Mouse (Mus musculus): ENCODE data around the gene Map3k9.

The Map3k9 gene

DNA sequence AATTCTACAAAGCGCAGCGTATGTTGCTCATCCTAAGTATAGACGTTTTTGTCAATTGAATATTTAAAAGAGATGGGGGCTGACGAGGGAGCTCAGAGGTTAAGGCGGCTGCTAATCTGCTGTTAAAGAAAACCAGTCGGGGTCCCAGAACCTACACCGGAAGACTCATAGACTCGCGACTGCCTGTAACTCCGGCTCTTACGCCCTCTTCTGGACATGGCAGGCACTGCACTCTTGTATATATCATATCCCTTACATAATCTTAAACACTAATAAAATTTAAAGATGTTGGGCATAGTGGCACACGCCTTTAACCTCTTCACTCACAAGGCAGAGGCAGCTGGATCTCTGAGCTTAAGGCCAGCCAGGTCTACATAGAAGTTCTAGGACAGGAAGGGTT is 6.3 kb upstream of the Map3k9 start:
- DNase-seq (ENCODE audit: low spot score in 2 of 2) = no peak

DNA sequence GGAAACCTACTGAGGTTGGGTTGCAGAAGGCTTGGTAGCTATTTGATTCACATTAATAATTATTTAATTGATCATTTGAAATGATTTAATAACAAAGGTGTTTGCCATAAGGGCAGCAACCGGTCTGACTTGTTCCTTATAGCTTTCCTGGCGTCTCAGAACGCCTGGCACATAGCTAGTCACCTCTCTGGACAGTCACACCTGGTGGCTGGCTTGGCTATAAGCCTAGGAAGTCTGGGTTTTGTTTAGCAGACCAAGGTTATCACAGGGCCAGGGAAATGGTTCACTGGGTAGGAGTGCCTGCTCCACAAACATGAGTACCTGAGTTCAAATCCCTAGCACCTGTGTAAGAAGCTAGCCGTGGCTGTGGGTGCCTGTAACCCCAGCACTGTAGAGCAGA is 2.3 kb upstream of the Map3k9 start:
- no peak for DNase-seq (ENCODE audit: low spot score in 2 of 2)

DNA sequence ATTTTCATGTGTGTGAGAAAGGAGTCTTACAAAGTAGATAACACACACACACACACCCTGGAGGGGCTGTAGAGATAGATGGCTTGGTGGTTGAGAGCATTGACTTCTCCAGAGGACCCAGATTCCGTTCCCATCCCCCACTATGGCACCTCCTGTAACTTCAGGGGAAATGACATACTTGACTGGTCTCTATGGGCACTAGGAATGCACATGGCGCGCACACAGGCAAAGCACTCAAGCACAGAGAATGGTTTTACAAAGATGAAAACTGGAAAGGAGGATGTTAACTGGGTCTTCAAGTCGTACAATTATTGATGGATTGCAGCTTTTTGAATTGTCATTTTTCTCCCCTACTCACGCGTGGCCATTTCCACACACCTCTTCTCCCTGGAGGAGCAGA is 1.6 kb upstream of the Map3k9 start:
- no peak for DNase-seq (ENCODE audit: low spot score in 2 of 2)

DNA sequence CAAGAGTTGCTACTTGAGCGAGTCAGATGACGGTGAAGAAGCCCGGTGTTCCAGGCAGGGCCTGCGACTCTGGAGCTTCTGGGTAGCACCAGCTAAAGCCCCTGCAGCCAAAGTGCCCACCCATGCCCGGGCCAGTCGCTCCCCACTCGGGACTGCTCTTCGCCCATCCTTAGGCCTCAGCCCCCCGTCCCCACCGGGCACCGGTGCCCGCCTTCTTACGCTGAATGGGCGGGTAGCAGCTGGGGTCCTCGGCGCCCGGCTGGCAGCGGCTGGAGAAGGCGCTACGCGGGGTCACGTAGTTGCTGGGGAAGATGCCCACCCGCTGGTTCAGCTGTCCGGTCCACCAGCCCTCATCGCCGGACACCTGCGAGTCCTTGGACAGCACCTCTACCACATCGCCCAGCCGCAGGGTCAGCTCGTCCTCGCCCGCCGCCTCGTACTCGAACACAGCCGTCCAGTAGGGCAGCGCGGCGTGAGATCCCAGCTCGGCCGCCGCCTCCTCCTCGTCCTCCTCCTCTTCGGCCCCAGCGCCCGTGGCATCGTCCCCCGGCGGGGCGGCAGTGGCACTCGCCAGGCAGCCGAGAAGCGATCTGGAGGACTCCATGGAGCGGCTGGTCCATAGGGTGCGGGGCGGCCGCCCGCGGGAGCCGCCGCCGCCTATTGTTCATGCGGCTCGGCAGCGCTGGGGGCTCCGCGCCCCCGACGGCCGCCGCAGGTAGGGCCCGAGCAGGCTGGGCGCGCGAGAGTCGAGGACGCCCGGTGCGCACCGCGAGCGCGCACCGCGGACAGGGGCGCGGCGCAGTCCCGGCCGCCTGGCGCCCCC is 493 bp downstream of the Map3k9 start:
- peak in 1 of 2 experiments; percentile 12 for DNase-seq (ENCODE audit: low spot score in 2 of 2)

DNA sequence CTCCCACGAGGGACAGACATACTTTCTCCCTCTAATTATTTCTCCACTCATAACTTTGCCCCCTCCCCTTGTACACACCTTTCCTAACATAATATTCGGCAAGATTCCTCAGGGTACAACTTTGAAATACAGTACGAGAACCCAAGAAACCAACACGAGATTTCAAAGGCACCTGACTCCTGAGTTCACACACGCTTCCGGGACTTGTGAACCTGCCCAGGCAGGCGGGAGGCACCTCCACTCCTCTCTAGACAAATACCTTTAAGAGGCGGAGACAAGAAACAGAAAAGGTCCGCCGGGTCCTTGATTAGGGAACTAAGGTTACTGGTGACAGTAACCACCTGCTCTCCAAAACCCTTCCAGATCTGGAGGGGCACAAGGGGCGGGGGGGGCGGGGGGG is 1.1 kb downstream of the Map3k9 start:
- DNase-seq (ENCODE audit: low spot score in 2 of 2) = no peak

DNA sequence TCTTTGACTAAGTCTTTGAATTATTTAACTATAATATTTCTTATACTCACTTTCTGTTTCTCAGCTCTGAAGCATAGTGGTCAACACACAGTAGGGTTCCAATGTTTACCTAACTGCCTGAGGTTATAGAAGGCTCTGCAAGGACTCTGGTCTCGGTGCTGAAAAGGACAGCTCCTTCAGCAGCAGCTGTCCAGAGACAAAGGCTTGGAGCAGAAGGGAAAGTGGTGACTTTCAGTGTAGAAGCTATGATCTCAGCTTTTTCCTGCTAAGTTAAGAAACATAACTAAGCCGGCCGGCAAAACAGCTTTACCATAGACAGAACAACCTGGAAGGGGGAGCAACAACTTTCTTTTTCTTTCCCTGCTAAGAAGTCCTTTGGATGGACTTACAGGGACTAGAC is 4.8 kb downstream of the Map3k9 start:
- no peak for DNase-seq (ENCODE audit: low spot score in 2 of 2)

DNA sequence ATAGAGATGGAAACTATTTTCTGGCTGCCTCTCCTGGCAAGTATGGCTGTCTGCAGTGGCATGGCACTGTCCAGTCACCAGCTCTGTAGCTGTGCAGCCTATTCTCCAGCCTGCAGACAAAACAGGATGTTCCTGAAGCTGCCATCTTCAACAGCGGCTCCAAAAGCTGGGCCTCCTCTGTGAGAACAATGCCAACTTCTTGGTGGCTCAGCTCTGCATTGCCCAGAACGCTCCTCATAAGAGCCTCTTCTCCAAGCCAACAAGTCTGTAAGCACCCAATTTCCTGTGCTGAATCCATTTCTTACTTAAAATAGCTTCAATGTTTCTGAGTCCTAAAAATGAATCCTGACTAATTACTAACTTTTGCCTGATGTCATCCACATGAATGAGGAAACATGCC is 5.3 kb downstream of the Map3k9 start:
- no peak for DNase-seq (ENCODE audit: low spot score in 2 of 2)

DNA sequence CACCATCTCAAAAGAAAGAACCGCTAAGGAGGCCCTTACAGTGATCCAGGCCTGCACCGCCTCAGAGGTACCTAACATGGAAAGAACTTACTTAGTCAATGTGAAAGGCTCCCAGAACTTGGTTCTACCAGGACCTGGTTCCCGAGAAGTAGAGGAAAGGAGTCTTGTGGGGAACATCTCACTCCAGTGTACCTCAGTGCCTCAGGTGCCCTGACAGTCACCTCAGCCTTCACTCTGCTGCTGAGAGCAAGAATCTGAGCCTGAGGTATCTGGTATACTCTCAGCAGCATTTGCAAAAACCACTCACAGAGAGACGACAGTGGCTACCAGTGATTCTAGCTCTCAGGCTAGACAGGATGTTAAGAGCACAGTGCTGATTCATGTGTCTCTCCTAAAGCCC is 6.8 kb downstream of the Map3k9 start:
- DNase-seq (ENCODE audit: low spot score in 2 of 2) = no peak

DNA sequence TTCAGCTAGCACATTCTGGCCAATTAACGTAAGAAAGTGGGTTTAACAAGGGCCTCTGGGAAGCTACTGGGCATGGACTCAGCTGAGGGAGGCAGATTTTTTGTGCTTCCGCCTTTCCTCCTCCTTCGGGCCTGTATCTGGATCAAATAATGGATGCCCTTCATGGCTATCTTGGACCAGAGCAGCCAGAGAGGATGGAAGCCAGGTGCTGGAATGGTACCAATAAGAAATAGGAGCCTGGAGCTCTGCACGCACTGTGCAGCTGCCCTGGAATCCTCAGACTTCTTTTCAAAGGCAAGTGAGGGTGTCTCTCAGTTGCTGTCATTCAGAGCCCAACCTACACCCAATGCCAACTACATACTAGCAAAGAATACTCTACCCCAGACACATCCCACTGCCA is 11.5 kb downstream of the Map3k9 start:
- DNase-seq (ENCODE audit: low spot score in 2 of 2) = no peak

DNA sequence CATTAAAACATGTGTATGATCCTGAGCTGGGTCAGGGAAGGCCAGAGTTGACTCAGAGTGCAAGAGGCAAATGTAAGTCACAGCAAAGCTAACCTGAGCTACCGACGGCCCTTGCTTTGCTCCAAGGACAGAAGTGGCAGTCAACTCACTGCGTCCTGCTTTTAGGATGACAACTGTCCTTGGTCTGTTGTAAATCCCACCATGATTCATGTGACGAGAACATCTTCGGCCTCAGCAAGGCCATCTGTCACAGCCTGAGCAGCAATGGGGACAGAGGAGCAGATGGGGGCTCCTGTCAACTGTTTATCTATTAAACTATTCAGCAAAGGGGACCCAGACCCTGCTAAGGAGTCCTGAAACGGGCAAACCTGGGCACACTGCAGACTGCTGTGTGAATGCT is 15.6 kb downstream of the Map3k9 start:
- no peak for DNase-seq (ENCODE audit: low spot score in 2 of 2)

DNA sequence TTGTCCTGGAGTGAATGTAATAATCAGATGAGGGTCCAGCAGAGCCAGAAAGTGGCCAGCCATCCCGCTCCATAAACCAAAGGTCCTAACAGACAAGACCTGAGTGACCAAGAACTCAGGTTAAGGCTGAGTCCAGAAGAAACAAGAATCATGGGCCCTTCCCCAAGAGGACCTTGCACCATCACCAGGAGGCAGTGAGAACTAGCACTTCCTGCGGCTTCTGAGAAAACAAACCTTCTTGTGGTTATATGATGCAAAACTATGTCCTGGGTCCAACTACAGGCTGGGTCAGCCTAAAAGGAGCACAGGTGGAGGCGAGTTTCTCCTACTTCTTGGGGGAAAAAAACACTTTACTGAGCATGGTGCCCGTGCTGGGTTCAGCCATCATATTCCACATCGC is 16.6 kb downstream of the Map3k9 start:
- no peak for DNase-seq (ENCODE audit: low spot score in 2 of 2)

DNA sequence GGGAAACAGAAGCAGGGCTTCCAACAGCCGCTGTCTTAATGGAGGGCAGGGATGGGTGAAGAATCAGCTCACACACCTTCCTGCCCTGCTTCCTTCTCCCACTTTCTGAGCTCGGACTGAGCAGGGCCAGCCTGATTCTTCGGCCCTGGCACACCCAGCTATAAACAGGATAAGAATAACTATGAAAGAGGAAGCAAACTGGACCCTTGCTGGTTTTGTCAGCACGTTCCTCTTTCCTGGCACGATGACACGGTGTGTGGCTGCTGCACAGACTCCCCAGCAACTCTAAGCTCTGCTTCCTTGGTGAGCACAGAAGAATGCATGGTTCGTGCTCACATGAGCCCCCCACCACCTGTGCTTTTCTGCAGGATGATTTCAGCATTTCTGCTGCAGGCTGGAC is 26.3 kb downstream of the Map3k9 start:
- no peak for DNase-seq (ENCODE audit: low spot score in 2 of 2)

DNA sequence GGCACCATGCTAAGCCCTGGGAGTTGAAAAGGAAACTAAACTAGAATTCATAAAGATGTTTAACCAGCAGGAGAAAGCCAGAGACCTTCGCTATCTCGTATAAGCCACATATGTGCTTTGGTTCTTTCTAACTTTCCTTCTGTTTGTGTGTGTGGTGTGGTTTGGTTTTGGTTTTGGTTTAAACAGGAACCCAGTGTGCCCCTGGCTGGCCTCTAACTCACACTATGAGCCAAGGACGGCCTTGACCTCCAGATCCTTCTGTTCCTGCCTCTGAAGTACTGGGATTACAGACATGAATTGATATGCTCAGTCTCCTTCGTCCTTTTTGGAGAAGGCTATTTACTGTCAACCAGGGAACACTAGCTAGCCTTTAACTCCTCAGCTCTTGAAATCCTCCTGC is 29.9 kb downstream of the Map3k9 start:
- DNase-seq (ENCODE audit: low spot score in 2 of 2) = no peak

DNA sequence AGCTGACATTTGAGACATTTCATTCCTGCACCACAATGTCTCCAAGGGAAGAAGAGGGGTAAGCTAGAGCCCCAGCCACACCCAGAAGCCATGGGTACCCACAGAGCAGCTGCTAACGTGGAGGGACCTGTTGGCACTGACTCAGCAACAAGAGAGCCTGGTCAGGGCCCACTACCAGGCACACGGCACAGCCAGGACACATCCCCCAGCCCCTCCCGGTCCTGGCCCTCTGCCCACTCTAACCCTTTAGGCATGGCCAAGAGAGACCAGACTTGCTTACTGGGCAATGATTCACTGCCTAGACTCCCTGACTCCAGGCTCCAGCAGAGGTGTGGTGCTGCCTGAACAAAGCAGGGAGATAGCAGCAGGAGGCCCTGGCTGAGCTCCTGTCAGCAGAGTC is 32.1 kb downstream of the Map3k9 start:
- no peak for DNase-seq (ENCODE audit: low spot score in 2 of 2)

DNA sequence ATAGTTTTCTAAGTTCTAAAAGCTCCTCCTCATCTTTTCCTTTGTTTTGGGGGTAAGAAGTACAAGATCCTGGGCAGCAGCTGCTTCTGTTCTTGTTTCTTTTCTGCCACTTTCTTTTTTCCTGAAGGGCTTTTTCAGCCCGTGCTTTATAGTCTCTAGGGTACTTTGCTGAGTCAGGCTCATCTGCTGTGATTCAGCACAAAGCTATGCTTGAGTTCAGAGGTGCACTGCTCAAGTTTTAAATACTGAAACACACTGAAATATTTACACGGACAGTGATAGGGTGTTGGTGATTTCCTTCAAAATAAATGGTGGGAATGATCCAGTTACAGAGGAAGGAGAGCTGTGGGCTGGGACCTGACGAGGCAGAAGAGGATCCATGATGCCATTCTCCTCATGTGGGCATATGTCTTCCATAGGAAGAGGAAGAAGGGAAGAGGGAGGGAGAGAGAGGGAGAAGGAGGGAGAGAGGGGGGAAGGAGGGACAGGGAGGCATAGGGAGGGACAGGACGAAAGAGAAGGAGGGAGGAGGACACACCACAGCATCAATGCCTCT is 32.9 kb downstream of the Map3k9 start:
- DNase-seq (ENCODE audit: low spot score in 2 of 2) = no peak

DNA sequence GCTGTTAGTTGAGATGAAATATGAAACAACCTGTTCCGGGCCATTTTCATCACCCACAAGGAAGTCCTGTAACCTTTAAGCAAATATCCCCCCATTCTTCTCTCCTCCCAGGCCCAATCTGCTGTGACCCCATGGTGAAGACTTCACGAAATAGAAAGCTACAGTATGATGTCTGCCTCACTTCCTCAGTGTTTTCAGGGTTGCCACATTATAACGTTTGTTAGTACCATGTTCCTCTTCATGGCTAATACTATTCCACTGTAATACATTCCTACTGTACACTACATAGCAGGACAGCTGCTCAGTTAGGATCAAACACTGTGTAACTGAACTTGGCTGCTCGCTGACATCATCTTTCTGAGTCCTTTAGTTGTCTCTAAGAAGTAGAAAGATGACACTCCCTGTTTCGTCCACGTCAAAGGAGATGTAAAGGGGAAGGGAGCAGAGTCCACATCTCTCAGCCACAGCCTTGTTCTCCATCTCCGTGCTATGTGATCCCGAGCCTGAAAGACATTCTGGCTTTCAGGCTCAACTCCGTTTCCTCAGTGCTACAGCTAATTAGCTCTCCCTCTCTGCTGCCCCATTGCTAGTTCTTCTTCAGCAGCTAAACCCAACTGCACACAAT is 34.5 kb downstream of the Map3k9 start:
- no peak for DNase-seq (ENCODE audit: low spot score in 2 of 2)

DNA sequence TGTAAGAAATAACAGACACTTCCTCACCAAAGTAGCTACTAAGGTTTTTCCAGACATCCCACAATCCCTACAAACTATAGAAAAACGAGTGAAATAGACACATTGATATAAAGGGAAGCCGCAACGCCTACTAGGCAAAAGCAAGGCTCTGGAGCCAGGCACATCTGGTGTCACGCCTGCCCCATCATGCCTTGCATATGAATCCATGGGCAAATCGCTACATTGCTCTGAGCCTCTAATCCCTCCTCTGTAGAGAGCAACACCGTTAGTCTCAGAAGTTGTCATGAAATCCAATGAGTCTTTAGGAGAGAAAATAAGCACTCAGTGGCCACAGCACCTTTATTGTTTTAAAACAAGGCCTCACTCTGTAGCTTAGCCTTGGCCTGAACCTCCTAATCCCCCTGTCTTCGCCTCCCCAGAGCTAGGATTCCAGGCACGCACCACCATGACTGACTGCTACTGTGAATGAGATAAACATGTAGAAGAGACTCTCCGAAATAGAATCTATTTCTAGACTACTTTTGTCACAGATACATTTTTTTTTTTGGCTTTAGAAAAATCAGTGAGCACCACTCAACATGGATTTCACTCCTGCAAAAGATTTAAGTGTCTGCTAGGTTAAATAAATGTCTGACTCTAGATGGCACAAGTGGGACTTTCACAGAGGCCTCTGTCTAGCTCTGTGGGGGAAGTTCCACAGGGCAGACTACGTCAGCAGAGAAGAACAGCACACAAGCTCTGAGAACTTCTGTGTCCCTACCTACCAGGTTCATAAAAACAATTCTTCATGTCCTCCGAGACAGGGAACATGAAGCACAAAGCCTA is 45.5 kb downstream of the Map3k9 start:
- no peak for DNase-seq (ENCODE audit: low spot score in 2 of 2)

DNA sequence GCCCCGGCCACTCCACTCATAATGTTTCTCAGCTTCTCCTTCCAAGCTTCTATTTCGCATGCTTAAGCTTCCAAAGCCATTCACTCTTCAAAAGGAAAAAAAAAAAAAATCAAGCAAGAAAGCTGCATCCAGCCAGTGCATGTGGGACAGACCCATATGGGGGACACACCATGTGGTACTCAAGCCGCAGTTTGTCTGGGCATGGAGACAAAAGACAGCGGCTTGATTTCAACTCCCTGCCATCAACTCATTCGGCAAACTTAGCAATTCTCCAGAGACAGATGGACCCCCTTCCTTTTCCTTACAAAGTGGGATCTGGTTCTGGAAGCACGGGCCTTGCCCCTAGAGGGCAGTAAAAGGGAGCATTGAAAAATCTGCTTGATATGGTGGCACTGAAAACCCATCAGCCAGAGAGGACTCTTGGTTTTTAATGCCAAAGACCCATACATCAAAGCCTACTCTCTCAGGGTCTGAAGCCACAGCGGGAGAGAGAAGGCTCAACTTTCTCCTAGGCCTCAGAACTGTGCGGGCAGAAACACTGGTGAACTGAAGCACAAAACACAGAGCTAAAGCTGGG is 54.6 kb downstream of the Map3k9 start:
- no peak for DNase-seq (ENCODE audit: low spot score in 2 of 2)

DNA sequence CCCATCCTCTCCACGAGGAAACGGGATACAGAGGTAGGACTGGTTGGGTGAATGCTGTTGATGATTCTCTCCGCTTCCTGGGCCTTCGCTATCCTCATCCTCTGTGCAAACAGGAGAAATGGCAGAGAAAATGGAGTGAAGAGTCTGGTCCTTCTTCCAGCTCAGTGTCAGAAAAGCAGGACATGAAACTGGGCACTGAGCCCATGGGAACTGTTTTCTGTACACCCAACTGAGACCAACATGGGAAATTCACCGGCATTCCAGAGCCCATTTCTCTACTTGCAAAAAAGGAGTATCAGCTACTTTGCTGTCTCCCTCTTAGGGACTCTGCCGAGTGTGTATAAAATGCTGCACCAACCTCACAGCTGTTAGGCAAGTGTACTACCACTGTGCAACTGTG is 56.2 kb downstream of the Map3k9 start:
- no peak for DNase-seq (ENCODE audit: low spot score in 2 of 2)

DNA sequence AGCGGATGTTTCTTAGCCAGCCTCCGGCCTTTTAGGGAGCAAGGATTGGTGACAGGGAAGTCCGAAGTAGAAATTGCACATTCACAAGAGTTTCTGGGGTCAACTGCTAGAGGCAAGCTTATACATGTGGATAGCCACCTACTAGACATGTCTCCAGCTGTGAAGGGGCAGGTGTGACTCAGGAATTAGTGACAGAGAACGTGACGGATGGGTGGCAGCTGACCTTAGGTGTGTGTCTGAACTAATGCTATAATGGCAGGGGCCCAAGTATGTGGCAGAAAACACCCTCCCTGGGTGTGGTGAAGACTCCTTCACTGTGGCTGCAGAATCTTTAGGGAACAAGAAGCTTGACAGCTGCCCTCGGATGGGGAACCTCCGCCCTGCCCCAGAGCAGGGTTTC is 57.6 kb downstream of the Map3k9 start:
- no peak for DNase-seq (ENCODE audit: low spot score in 2 of 2)

DNA sequence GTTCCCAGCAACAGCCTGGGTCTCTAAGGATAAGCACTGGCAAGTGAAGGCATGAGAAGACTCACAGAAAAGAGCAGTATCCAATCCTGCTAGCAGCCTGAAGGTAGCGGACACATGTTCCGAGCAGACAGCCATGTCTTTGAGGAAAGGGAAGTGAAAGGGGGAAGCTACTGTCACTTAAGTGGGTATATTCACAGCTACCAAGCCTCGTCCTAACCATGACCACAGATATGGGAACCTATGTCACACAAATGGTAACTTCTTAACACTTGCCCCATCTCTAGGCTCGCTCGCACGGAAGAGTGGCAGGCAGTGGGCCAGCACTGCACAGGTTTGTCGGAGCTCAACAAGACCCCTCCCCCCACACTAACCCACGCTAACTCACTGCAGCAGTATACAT is 61.3 kb downstream of the Map3k9 start:
- DNase-seq (ENCODE audit: low spot score in 2 of 2) = no peak

DNA sequence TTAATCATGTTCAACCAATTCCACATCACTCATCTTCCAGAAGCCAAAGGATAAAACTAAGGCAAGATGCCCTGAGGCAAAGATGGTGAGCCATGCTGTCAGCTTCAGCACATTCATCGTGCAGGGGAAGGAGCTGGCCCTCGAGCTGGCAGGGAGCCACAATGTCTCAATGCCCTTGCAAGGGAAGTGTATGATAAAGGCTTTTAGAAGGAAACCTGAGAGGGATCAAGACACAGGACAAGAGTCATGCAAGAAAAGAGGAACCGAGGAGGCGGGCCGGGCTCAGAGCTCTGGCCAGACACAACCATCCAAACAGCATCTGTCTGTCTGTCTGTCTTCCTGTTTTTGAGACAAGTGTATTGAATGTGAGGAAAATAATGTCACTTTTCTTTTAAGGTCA is 61.8 kb downstream of the Map3k9 start:
- no peak for DNase-seq (ENCODE audit: low spot score in 2 of 2)
